Mouse (Mus musculus): Measurements from ENCODE around the gene Spns1. TPM values are rescaled to one million over a fixed set of nuclear protein-coding genes. Genes with fewer than 3 reads are reported as not detected.

Gene Spns1
- polyA plus RNA-seq, 1 experiment from 2014 or later: 63.4 TPM

DNA sequence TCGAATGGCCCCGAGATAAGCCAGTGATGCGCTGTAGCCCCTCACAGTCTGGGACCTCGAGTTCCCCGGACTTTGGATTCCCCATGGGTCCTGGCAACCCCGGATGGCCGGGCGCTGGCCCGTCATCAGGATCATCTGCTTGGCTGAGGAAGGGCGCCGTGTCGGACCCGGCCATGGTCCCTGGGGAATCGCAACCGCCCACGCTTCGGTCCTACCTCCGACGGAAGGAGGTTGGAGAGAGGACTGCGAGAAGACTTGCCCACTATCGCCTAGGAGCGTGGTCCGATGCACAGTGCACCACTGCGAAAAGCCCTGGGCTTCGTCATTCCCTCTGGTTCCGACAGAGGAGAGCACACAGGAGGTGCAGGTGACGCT is 360 bp downstream of the Spns1 start:
- Histone ChIP-seq H3K4me1 (ENCODE audit: control insufficient read depth, insufficient read depth, low read length) (peaks cover 6% of the 10 kb centered on the region), H3K9me3 (ENCODE audit: control insufficient read depth, low read length) (no peaks in the 10 kb centered on the region), H3K4me2 (ENCODE audit: low read depth, low read length) (peak overlapping the region; percentile 98), H3K9ac (replicated peaks; ENCODE audit: low read depth, low read length) (peak overlapping the region; percentile 77), H3K27ac (ENCODE audit: low read depth, low read length) (no peak overlapping the region), H3K4me3 (ENCODE audit: low read depth, low read length) (peak overlapping the region; percentile 76), H3K36me3 (ENCODE audit: control insufficient read depth, insufficient read depth, low read length) (peaks cover 15% of the 10 kb centered on the region), H3K27me3 (ENCODE audit: control insufficient read depth, insufficient read depth, low read length) (no peaks in the 10 kb centered on the region)
- ATAC-seq (ENCODE audit: low read depth): peak; percentile 68
- 1% methylated on average over 27 of the region's 27 CpGs for WGBS

- Histone ChIP-seq H3K9me3 (ENCODE audit: control insufficient read depth, low read length) (no peaks in the 10 kb centered on the region), H3K4me3 (ENCODE audit: low read depth, low read length) (no peak overlapping the region), H3K36me3 (ENCODE audit: control insufficient read depth, insufficient read depth, low read length) (peaks cover 29% of the 10 kb centered on the region), H3K27ac (ENCODE audit: low read depth, low read length) (no peak overlapping the region), H3K9ac (replicated peaks; ENCODE audit: low read depth, low read length) (no peak overlapping the region), H3K4me1 (ENCODE audit: control insufficient read depth, insufficient read depth, low read length) (peaks cover 6% of the 10 kb centered on the region), H3K4me2 (ENCODE audit: low read depth, low read length) (no peak overlapping the region), H3K27me3 (ENCODE audit: control insufficient read depth, insufficient read depth, low read length) (no peaks in the 10 kb centered on the region)
- 77% methylated on average over 5 of the region's 5 CpGs for WGBS
- ATAC-seq (ENCODE audit: low read depth): no peak
These were observed 2.2 kb downstream of the Spns1 start for GRCm38 (mm10) chr7:126375012-126375411.

DNA sequence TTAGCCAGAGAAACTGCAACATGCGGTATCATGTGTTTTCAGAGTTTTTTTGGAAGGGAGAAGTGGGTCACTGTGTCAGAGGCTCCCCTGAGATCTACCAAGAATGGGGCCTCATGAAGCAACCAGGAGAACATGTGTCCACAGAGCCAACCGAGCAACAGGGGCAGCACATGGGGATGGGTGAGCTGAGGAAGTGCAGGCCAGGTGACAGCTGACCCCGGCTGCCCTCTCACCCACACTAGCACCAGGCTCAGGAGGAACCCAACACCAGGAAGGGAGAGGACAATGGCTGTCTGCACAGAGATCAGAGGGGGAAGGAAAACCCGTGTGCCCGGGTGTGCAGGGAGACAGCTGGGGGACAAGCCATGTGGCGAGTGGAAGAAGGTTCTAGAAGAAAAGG is 2.7 kb downstream of the Spns1 start:
- 89% methylated on average over 6 of the region's 6 CpGs for WGBS
- no peak for ATAC-seq (ENCODE audit: low read depth)
- H3K9me3 ChIP-seq (ENCODE audit: control insufficient read depth, low read length): no peaks in the 10 kb centered on the region
- H3K9ac ChIP-seq (replicated peaks; ENCODE audit: low read depth, low read length): no peak overlapping the region
- peaks cover 6% of the 10 kb centered on the region for H3K4me1 ChIP-seq (ENCODE audit: control insufficient read depth, insufficient read depth, low read length)
- no peak overlapping the region for H3K4me2 ChIP-seq (ENCODE audit: low read depth, low read length)
- no peaks in the 10 kb centered on the region for H3K27me3 ChIP-seq (ENCODE audit: control insufficient read depth, insufficient read depth, low read length)
- peaks cover 34% of the 10 kb centered on the region for H3K36me3 ChIP-seq (ENCODE audit: control insufficient read depth, insufficient read depth, low read length)
- H3K27ac ChIP-seq (ENCODE audit: low read depth, low read length): no peak overlapping the region
- no peak overlapping the region for H3K4me3 ChIP-seq (ENCODE audit: low read depth, low read length)

- H3K9me3 ChIP-seq (ENCODE audit: control insufficient read depth, low read length): no peaks in the 10 kb centered on the region
- no peak overlapping the region for H3K27ac ChIP-seq (ENCODE audit: low read depth, low read length)
- no peak overlapping the region for H3K4me2 ChIP-seq (ENCODE audit: low read depth, low read length)
- peaks cover 36% of the 10 kb centered on the region for H3K36me3 ChIP-seq (ENCODE audit: control insufficient read depth, insufficient read depth, low read length)
- peaks cover 6% of the 10 kb centered on the region for H3K4me1 ChIP-seq (ENCODE audit: control insufficient read depth, insufficient read depth, low read length)
- no peak overlapping the region for H3K4me3 ChIP-seq (ENCODE audit: low read depth, low read length)
- no peaks in the 10 kb centered on the region for H3K27me3 ChIP-seq (ENCODE audit: control insufficient read depth, insufficient read depth, low read length)
- WGBS: 90% methylated on average over 9 of the region's 9 CpGs
- ATAC-seq (ENCODE audit: low read depth): no peak
- H3K9ac ChIP-seq (replicated peaks; ENCODE audit: low read depth, low read length): no peak overlapping the region
These were observed 4.2 kb downstream of the Spns1 start for GRCm38 (mm10) chr7:126373007-126373406.

DNA sequence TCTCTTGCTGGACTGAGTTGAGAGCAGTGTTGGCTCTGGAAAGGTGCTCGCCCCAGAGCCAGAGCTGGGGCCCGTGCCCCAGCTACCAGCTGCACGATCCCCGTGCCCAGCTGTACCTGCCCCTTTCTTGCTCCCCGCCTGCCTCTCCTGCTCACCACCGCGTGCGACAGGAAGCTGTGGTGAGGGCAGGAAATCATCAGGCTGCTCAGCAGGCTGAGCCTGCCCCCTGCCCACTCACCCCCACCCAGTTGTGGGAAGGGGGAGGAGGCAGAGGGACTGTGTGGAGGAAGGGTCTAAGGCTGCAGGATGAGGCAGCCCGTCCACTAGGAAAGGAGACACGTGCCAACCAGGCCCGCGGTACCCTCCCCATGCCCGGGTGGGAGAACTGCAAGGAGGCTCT is 7.9 kb downstream of the Spns1 start, which contains the start of gene Lat:
Lat (minus strand) TSS at position 178 of the 400 bp plus-strand sequence.
- Histone ChIP-seq H3K27me3 (ENCODE audit: control insufficient read depth, insufficient read depth, low read length) (no peaks in the 10 kb centered on the region), H3K9me3 (ENCODE audit: control insufficient read depth, low read length) (no peaks in the 10 kb centered on the region), H3K9ac (replicated peaks; ENCODE audit: low read depth, low read length) (no peak within 1 kb of the TSS), H3K27ac (ENCODE audit: low read depth, low read length) (no peak within 1 kb of the TSS), H3K4me1 (ENCODE audit: control insufficient read depth, insufficient read depth, low read length) (no peaks in the 10 kb centered on the region), H3K36me3 (ENCODE audit: control insufficient read depth, insufficient read depth, low read length) (peaks cover 39% of the 10 kb centered on the region), H3K4me2 (ENCODE audit: low read depth, low read length) (no peak within 1 kb of the TSS), H3K4me3 (ENCODE audit: low read depth, low read length) (no peak within 1 kb of the TSS)
- ATAC-seq (ENCODE audit: low read depth): no peak
- WGBS: 79% methylated on average over 13 of the region's 13 CpGs

DNA sequence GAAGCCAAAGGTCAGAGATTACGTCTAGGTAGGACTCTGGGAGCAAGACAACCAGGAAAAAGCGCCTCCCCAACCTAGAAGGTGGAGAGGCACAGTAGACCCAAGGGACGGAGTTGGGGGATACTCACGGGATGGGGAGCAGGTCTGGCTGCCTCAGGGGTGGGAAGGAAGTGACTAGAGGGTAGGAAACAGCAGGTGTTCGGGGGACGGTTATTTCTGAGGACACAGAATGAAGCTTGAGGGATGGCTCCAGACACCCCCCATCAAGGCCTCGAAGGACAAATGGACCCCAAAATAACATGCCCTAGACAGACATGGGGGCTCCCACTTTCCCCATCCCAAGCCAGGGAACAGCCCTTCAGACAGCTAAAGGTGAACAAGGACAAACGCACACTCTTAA is 8.9 kb downstream of the Spns1 start:
- H3K4me1 ChIP-seq (ENCODE audit: control insufficient read depth, insufficient read depth, low read length): no peaks in the 10 kb centered on the region
- no peaks in the 10 kb centered on the region for H3K27me3 ChIP-seq (ENCODE audit: control insufficient read depth, insufficient read depth, low read length)
- no peak for ATAC-seq (ENCODE audit: low read depth)
- H3K9ac ChIP-seq (replicated peaks; ENCODE audit: low read depth, low read length): no peak overlapping the region
- H3K36me3 ChIP-seq (ENCODE audit: control insufficient read depth, insufficient read depth, low read length): peaks cover 32% of the 10 kb centered on the region
- no peak overlapping the region for H3K4me2 ChIP-seq (ENCODE audit: low read depth, low read length)
- no peak overlapping the region for H3K4me3 ChIP-seq (ENCODE audit: low read depth, low read length)
- WGBS: 88% methylated on average over 8 of the region's 8 CpGs
- H3K9me3 ChIP-seq (ENCODE audit: control insufficient read depth, low read length): no peaks in the 10 kb centered on the region
- no peak overlapping the region for H3K27ac ChIP-seq (ENCODE audit: low read depth, low read length)

GRCm38 (mm10) chr7:126367636-126368035 is 9.6 kb downstream of the Spns1 start:
- H3K27me3 ChIP-seq (ENCODE audit: control insufficient read depth, insufficient read depth, low read length): no peaks in the 10 kb centered on the region
- H3K4me3 ChIP-seq (ENCODE audit: low read depth, low read length): no peak overlapping the region
- H3K27ac ChIP-seq (ENCODE audit: low read depth, low read length): no peak overlapping the region
- no peaks in the 10 kb centered on the region for H3K9me3 ChIP-seq (ENCODE audit: control insufficient read depth, low read length)
- peaks cover 30% of the 10 kb centered on the region for H3K36me3 ChIP-seq (ENCODE audit: control insufficient read depth, insufficient read depth, low read length)
- WGBS: 93% methylated on average over 10 of the region's 10 CpGs
- no peak overlapping the region for H3K4me2 ChIP-seq (ENCODE audit: low read depth, low read length)
- ATAC-seq (ENCODE audit: low read depth): no peak
- H3K4me1 ChIP-seq (ENCODE audit: control insufficient read depth, insufficient read depth, low read length): no peaks in the 10 kb centered on the region
- H3K9ac ChIP-seq (replicated peaks; ENCODE audit: low read depth, low read length): no peak overlapping the region

- Histone ChIP-seq H3K27me3 (ENCODE audit: control insufficient read depth, insufficient read depth, low read length) (no peaks in the 10 kb centered on the region), H3K4me3 (ENCODE audit: low read depth, low read length) (no peak overlapping the region), H3K36me3 (ENCODE audit: control insufficient read depth, insufficient read depth, low read length) (0 out of 2 replicates have a peak, but pooled peaks cover 3% of the 10 kb centered on the region), H3K4me2 (ENCODE audit: low read depth, low read length) (no peak overlapping the region), H3K9ac (replicated peaks; ENCODE audit: low read depth, low read length) (no peak overlapping the region), H3K4me1 (ENCODE audit: control insufficient read depth, insufficient read depth, low read length) (no peaks in the 10 kb centered on the region), H3K9me3 (ENCODE audit: control insufficient read depth, low read length) (no peaks in the 10 kb centered on the region), H3K27ac (ENCODE audit: low read depth, low read length) (no peak overlapping the region)
- WGBS: 87% methylated on average over 6 of the region's 6 CpGs
- no peak for ATAC-seq (ENCODE audit: low read depth)
These were observed 14.2 kb downstream of the Spns1 start for GRCm38 (mm10) chr7:126363038-126363437.

DNA sequence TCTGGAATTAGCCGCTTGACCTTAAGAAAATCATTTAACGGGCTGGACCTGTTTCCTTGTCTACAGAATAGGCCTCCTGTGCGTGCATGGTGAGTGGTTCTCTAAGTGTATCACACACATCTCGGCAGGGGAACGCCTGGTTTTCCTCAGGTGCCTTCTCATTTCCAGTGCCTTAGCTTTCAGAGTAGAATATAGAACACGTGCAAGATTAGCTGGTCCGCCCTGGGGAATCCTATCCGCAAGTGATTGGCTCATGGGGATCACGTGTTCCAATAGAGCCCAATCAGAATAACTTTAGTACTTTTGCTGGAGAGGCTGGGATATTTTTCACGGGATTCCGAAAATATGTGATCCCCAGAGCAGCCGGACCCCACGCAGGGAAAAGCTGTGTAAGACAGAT is 18.2 kb downstream of the Spns1 start:
- no peak overlapping the region for H3K27ac ChIP-seq (ENCODE audit: low read depth, low read length)

DNA sequence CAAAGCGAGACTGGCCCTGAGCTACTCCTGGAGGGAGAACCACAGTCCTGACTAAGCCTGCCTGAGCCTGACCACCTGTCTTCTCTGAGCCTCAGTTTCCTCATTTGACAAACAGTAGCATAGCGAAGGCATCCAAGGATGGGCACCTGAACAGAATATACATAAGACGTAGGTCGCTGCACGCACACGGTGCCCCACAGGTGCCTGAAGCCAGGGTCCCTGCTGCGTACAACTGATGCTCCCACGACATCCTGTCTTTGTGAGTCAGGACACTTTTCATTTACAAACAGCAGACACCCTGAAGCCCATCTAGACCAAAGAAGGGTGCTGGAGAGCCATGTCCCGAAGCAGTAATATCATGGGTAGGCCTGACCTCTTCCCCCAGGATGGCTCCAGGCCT is 18.8 kb downstream of the Spns1 start:
- Histone ChIP-seq H3K4me3 (ENCODE audit: low read depth, low read length) (no peak overlapping the region), H3K36me3 (ENCODE audit: control insufficient read depth, insufficient read depth, low read length) (no peaks in the 10 kb centered on the region), H3K4me2 (ENCODE audit: low read depth, low read length) (no peak overlapping the region), H3K27ac (ENCODE audit: low read depth, low read length) (no peak overlapping the region), H3K27me3 (ENCODE audit: control insufficient read depth, insufficient read depth, low read length) (no peaks in the 10 kb centered on the region), H3K9me3 (ENCODE audit: control insufficient read depth, low read length) (no peaks in the 10 kb centered on the region), H3K9ac (replicated peaks; ENCODE audit: low read depth, low read length) (no peak overlapping the region), H3K4me1 (ENCODE audit: control insufficient read depth, insufficient read depth, low read length) (no peaks in the 10 kb centered on the region)
- 92% methylated on average over 9 of the region's 9 CpGs for WGBS
- no peak for ATAC-seq (ENCODE audit: low read depth)

More for the DNA sequence above, 18.2 kb downstream of the Spns1 start:
- ATAC-seq (ENCODE audit: low read depth): no peak
- 82% methylated on average over 13 of the region's 13 CpGs for WGBS
- H3K4me3 ChIP-seq (ENCODE audit: low read depth, low read length): no peak overlapping the region
- no peaks in the 10 kb centered on the region for H3K36me3 ChIP-seq (ENCODE audit: control insufficient read depth, insufficient read depth, low read length)
- H3K4me1 ChIP-seq (ENCODE audit: control insufficient read depth, insufficient read depth, low read length): no peaks in the 10 kb centered on the region
- H3K27me3 ChIP-seq (ENCODE audit: control insufficient read depth, insufficient read depth, low read length): no peaks in the 10 kb centered on the region
- no peaks in the 10 kb centered on the region for H3K9me3 ChIP-seq (ENCODE audit: control insufficient read depth, low read length)
- no peak overlapping the region for H3K4me2 ChIP-seq (ENCODE audit: low read depth, low read length)
- H3K9ac ChIP-seq (replicated peaks; ENCODE audit: low read depth, low read length): no peak overlapping the region

Measured in neural tube, embryonic 14.5 days (tissue).